Mouse (Mus musculus): ENCODE results near the gene Serpinb2.

DNA sequence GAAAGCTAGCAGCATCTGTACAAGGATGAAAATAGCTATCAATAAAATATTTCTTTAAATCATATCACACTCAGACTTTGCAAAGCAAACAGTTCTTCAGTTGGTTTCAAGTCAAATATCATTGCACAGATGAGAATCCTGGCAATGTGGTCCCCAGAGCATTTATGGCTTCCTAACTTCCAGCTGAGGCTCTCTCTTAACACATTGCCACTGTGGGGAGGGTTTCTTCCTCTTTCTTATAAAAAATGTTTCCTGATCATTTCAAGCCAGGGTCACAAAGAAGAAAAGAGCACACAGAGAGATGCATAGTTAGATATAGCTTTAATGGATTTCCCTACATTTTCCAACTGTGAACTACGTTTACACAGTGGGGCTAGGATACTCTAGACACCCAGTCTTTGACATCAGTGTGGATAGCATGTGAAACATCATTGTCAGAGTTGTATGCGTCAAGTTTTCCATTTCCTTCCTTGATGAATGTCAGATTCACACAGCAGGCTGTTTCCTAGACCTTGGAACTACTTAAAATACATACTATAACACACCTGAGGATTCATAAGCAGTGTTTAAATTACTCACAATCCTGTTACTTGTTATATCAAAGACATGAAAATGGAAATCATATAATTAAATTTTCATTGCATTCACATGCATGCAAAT lies 4.7 kb downstream of the Serpinb2 start:
- TF ChIP-seq CTCF (IDR thresholded peaks at IDR 0.05; ENCODE audit: control insufficient read depth, insufficient read depth, low read length) = no peak
- TF ChIP-seq POLR2A (IDR thresholded peaks at IDR 0.05; ENCODE audit: borderline replicate concordance, control insufficient read depth, low read depth, low read length) = no peak

All from bone marrow, adult 2 months (tissue).